Mouse (Mus musculus) bone marrow macrophage, adult 2 months (primary cell): Measurements from ENCODE around the gene Trp53tg5.

Source experiments
- CTCF ChIP-seq: IDR thresholded peaks from 2 replicates; pipeline ENCODE4 v1.5.1; 2012; ENCODE audit warnings: low read depth, mild to moderate bottlenecking, low read length, moderate library complexity
- POLR2A ChIP-seq: IDR thresholded peaks from 2 replicates; pipeline ENCODE4 v1.6.1; 2012; ENCODE audit warnings: mild to moderate bottlenecking, low read depth, low read length, borderline replicate concordance

DNA sequence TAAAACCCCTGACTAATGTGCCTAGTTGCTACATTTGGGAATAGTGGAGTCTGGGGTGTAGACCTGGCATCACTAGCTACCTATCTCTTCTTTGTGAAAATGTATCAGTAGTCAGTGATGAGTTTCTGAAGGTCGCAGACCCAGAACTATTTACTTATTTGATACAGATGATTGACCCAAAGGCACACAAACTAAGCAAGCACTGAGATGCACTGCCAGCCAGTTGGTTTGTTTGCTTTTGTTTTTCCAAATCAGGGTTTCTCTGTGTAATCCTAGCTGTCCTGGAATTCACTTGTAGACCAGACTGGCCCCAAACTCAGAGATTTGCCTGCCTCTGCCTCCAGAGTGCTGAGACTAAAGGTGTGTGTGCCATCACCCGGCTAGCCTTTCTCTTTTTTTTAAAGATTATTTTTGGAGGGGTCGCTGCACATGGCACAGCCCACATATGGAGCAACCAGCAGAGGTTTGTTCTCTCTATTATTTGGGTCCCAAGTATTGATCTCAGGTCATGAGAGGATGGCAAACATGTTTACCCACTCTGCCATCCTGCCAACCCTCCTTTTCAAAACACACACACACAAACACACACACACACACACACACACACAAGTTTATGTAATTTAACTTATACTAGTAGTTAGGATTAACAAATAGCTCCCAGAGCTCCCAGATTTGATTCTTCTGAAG, 28.0 kb downstream of the Trp53tg5 start:
- no peak for TF ChIP-seq POLR2A
- TF ChIP-seq CTCF: no peak
